Mouse (Mus musculus): ENCODE results near the gene Rps11. TPM values are rescaled to one million over a fixed set of nuclear protein-coding genes. Genes with fewer than 3 reads are reported as not detected.
"Not testable (repeated sequence)": the region's sequence is repeated elsewhere in the genome, so short reads cannot be mapped to it uniquely, and the experiment has no call there.

The Rps11 gene
- polyA plus RNA-seq, 1 experiment, result 3,175 TPM

GRCm38 (mm10) chr7:45129318-45129717 is 5.1 kb upstream of the Rps11 start:
- H3K79me2 ChIP-seq (ENCODE audit: control insufficient read depth, insufficient read depth), result peaks cover 36% of the 10 kb centered on the region
- peaks cover 37% of the 10 kb centered on the region for H3K36me3 ChIP-seq (ENCODE audit: control insufficient read depth, insufficient read depth)
- peaks cover 29% of the 10 kb centered on the region for H3K79me3 ChIP-seq (ENCODE audit: low read depth)
- TF ChIP-seq MAX (IDR thresholded peaks at IDR 0.05), result no peak
- TF ChIP-seq CEBPB (IDR thresholded peaks at IDR 0.05; ENCODE audit: low read depth), result peak; percentile 44
- peak overlapping the region; percentile 95 for H3K4me3 ChIP-seq (ENCODE audit: insufficient read depth, poor library complexity, severe bottlenecking)
- peak overlapping the region; percentile 68 for H3ac ChIP-seq (ENCODE audit: control insufficient read depth, insufficient read length, low read depth)
- no peaks in the 10 kb centered on the region for H3K27me3 ChIP-seq (ENCODE audit: control insufficient read depth, insufficient read depth, insufficient read length)

DNA sequence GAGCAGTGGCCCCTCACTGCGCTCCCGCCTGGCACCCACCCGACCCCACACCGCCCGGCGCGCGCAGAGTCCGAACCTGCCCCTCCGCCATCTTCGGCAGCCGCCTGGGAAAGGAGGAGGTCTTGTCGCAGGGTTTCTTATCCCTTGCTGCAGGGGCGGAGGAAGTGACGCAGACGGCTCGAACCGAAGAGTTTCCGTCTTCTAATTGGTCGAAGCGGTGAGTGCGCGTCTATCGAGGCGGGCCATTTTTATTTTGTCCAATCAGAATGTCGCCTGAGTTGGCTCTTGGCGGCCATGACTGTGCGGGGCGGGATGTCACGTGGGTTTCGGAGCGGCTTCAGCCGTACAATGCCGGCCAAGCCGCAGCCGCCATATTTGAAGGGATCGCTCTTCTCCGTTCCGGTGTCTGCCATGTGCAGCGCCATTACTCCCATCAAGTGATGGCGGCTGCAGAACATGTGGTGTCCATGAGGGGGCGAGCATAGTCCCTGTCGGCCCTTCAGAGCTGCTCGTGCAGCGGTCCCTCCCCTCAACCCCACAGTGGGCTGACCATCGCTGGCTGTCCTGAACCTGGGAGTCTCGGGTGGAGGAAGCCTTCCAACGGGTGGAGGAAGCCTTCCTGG is 4.5 kb upstream of the Rps11 start, which contains the start of gene Rpl13a:
Rpl13a (minus strand) TSS at position 138 of the 623 bp plus-strand sequence.
- H3K79me3 ChIP-seq (ENCODE audit: low read depth), result peaks cover 33% of the 10 kb centered on the region
- peak within 1 kb of the TSS; percentile 99 for H3ac ChIP-seq (ENCODE audit: control insufficient read depth, insufficient read length, low read depth)
- H3K36me3 ChIP-seq (ENCODE audit: control insufficient read depth, insufficient read depth), result peaks cover 37% of the 10 kb centered on the region
- H3K79me2 ChIP-seq (ENCODE audit: control insufficient read depth, insufficient read depth), result peaks cover 41% of the 10 kb centered on the region
- TF ChIP-seq MAX (IDR thresholded peaks at IDR 0.05), result peak; percentile 96
- peak; percentile 75 for TF ChIP-seq CTCF (IDR thresholded peaks at IDR 0.05; ENCODE audit: control insufficient read depth, insufficient read depth, insufficient read length)
- peak; percentile 89 for TF ChIP-seq USF1 (IDR thresholded peaks at IDR 0.05; ENCODE audit: low read depth)
- no peak for TF ChIP-seq CEBPB (IDR thresholded peaks at IDR 0.05; ENCODE audit: low read depth)
- no peaks in the 10 kb centered on the region for H3K27me3 ChIP-seq (ENCODE audit: control insufficient read depth, insufficient read depth, insufficient read length)
- H3K4me3 ChIP-seq (ENCODE audit: insufficient read depth, poor library complexity, severe bottlenecking), result peak within 1 kb of the TSS; percentile 95

DNA sequence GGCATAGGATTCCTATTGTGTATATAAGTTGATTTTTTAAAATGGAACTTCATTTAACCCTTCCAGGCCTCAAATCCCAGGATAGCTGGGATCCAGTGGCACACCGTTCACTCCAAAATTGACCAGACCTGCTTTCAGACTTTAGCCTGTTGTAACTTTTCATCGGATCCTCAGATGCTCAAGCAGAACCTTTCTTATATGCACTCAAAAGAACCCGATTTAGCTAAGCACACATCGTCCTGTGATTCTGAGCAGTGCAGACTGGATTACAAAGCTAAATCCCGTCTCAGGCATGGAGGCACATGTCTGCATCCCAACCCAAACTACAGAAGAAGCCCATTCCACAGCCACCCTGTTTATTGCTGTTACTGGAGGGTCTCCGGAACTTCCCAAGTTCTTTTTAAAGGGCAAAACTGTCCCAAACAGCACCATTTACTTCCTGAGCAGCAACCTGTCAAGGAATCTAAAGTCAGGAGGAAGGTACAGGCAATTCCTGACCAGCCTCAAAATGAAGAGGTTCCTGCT is 3.5 kb upstream of the Rps11 start:
- Histone ChIP-seq H3K79me2 (ENCODE audit: control insufficient read depth, insufficient read depth) (peaks cover 51% of the 10 kb centered on the region), H3K27me3 (ENCODE audit: control insufficient read depth, insufficient read depth, insufficient read length) (no peaks in the 10 kb centered on the region), H3K4me3 (ENCODE audit: insufficient read depth, poor library complexity, severe bottlenecking) (peak overlapping the region; percentile 95), H3K36me3 (ENCODE audit: control insufficient read depth, insufficient read depth) (peaks cover 47% of the 10 kb centered on the region), H3K79me3 (ENCODE audit: low read depth) (peaks cover 43% of the 10 kb centered on the region), H3ac (ENCODE audit: control insufficient read depth, insufficient read length, low read depth) (peak overlapping the region; percentile 99)
- no peak for TF ChIP-seq MYOG (IDR thresholded peaks at IDR 0.05; ENCODE audit: control insufficient read depth, extremely low read depth, insufficient read length)
- TF ChIP-seq USF1 (IDR thresholded peaks at IDR 0.05; ENCODE audit: low read depth), result no peak
- peak; percentile 41 for TF ChIP-seq MAX (IDR thresholded peaks at IDR 0.05)

- Histone ChIP-seq H3ac (ENCODE audit: control insufficient read depth, insufficient read length, low read depth) (peak overlapping the region; percentile 99), H3K79me3 (ENCODE audit: low read depth) (peaks cover 48% of the 10 kb centered on the region), H3K79me2 (ENCODE audit: control insufficient read depth, insufficient read depth) (peaks cover 57% of the 10 kb centered on the region), H3K4me3 (ENCODE audit: insufficient read depth, poor library complexity, severe bottlenecking) (peak overlapping the region; percentile 95), H3K36me3 (ENCODE audit: control insufficient read depth, insufficient read depth) (peaks cover 54% of the 10 kb centered on the region), H3K27me3 (ENCODE audit: control insufficient read depth, insufficient read depth, insufficient read length) (no peaks in the 10 kb centered on the region)
- no peak for TF ChIP-seq CTCF (IDR thresholded peaks at IDR 0.05; ENCODE audit: control insufficient read depth, insufficient read depth, insufficient read length)
- TF ChIP-seq USF1 (IDR thresholded peaks at IDR 0.05; ENCODE audit: low read depth), result no peak
- TF ChIP-seq MYOG (IDR thresholded peaks at IDR 0.05; ENCODE audit: control insufficient read depth, extremely low read depth, insufficient read length), result no peak
- no peak for TF ChIP-seq CEBPB (IDR thresholded peaks at IDR 0.05; ENCODE audit: low read depth)
- TF ChIP-seq MYOD1 (IDR thresholded peaks at IDR 0.05; ENCODE audit: control insufficient read depth, insufficient read length, low read depth), result no peak
- no peak for TF ChIP-seq MAX (IDR thresholded peaks at IDR 0.05)
- no peak for TF ChIP-seq FOSL1 (IDR thresholded peaks at IDR 0.05; ENCODE audit: insufficient read depth, low read length, poor library complexity, severe bottlenecking)
Measured at GRCm38 (mm10) chr7:45126844-45127699, 2.8 kb upstream of the Rps11 start.

DNA sequence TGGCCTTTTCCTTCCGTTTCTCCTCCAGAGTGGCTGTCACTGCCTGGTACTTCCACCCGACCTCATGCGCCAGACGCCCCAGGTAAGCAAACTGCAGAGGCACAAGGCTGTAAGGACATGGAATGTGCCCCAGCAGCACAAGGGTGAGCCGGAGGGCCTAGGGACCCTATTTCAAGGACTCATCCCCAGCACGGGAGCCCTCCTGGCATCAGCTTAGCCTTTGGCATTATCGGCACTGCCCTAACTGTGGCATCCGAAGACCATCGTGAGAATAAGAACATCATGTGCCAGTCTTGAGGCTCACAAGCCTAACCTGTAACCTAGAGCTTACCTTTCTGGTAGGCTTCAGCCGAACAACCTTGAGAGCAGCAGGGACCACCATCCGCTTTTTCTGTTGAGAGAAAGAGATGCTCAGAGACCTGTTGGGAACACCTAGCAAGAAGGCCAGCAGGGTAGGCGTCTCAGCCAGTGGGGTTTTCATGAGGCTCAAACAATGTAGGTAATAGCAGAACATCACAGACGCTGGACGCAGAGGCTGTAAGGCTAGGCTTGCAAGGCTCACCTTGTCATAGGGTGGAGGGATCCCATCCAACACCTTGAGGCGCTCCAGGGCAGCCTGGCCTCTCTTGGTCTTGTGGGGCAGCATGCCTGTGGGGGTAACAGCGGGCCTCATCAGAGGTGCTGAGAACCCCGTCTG is 2.1 kb upstream of the Rps11 start:
- Histone ChIP-seq H3ac (ENCODE audit: control insufficient read depth, insufficient read length, low read depth) (peak overlapping the region; percentile 99), H3K36me3 (ENCODE audit: control insufficient read depth, insufficient read depth) (peaks cover 61% of the 10 kb centered on the region), H3K4me3 (ENCODE audit: insufficient read depth, poor library complexity, severe bottlenecking) (peak overlapping the region; percentile 95), H3K79me3 (ENCODE audit: low read depth) (peaks cover 54% of the 10 kb centered on the region), H3K79me2 (ENCODE audit: control insufficient read depth, insufficient read depth) (peaks cover 65% of the 10 kb centered on the region), H3K27me3 (ENCODE audit: control insufficient read depth, insufficient read depth, insufficient read length) (no peaks in the 10 kb centered on the region)
- TF ChIP-seq USF1 (IDR thresholded peaks at IDR 0.05; ENCODE audit: low read depth), result no peak
- no peak for TF ChIP-seq CTCF (IDR thresholded peaks at IDR 0.05; ENCODE audit: control insufficient read depth, insufficient read depth, insufficient read length)
- TF ChIP-seq CEBPB (IDR thresholded peaks at IDR 0.05; ENCODE audit: low read depth), result no peak
- no peak for TF ChIP-seq MYOG (IDR thresholded peaks at IDR 0.05; ENCODE audit: control insufficient read depth, extremely low read depth, insufficient read length)
- no peak for TF ChIP-seq MYOD1 (IDR thresholded peaks at IDR 0.05; ENCODE audit: control insufficient read depth, insufficient read length, low read depth)
- no peak for TF ChIP-seq MAX (IDR thresholded peaks at IDR 0.05)
- no peak for TF ChIP-seq FOSL1 (IDR thresholded peaks at IDR 0.05; ENCODE audit: insufficient read depth, low read length, poor library complexity, severe bottlenecking)

DNA sequence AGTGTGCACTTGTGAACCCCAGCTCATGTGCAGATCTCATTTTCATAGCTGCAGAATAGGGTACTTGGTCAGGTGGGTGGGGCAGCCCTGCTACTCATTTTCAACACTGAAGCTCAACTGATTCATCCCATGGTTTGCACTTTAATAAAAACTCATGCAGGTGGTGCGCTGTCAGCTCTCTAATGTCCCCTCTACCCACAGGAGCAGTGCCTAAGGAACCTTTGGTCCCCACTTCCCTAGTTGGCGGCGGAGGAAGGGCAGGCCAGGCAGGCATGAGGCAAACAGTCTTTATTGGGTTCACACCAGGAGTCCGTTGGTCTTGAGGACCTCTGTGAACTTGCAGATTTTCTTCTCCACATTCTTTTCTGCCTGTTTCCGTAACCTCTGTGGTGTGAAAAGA is 1.4 kb upstream of the Rps11 start:
- H3K4me3 ChIP-seq (ENCODE audit: insufficient read depth, poor library complexity, severe bottlenecking), result peak overlapping the region; percentile 95
- peaks cover 72% of the 10 kb centered on the region for H3K79me2 ChIP-seq (ENCODE audit: control insufficient read depth, insufficient read depth)
- peaks cover 68% of the 10 kb centered on the region for H3K36me3 ChIP-seq (ENCODE audit: control insufficient read depth, insufficient read depth)
- H3K27me3 ChIP-seq (ENCODE audit: control insufficient read depth, insufficient read depth, insufficient read length), result not testable (repeated sequence)
- peak overlapping the region; percentile 99 for H3ac ChIP-seq (ENCODE audit: control insufficient read depth, insufficient read length, low read depth)
- H3K79me3 ChIP-seq (ENCODE audit: low read depth), result peaks cover 54% of the 10 kb centered on the region

All from C2C12 (cell line).